Mouse (Mus musculus) midbrain, postnatal 0 days (tissue): ENCODE measurements around the gene Slc25a14. TPM values are rescaled to one million over a fixed set of nuclear protein-coding genes. Genes with fewer than 3 reads are reported as not detected.

Experiments
- ATAC-seq: fragments of 200-750 bp; cut with Nextera tagmentation; 2 replicates; pipeline ENCODE4 v1.8.0; 2017; ENCODE audit warnings: moderate number of reproducible peaks, mild to moderate bottlenecking, moderate TSS enrichment, moderate library complexity; ENCODE audit not compliant: low FRiP score
- DNase-seq: peaks from one replicate; pipeline ENCODE4 v3.0.0-alpha.2; 2015; ENCODE audit warnings: low spot score
- H3K27ac ChIP-seq: fragments of 300-500 bp; sonication (generic); 2 replicates; pipeline ENCODE4 v1.5.1; 2014; ENCODE audit warnings: low read depth, mild to moderate bottlenecking, low read length, mixed read lengths
- H3K27me3 ChIP-seq: fragments of 300-500 bp; sonication (generic); 2 replicates; pipeline ENCODE4 v1.6.1; 2014; ENCODE audit warnings: low read length, control low read depth, mixed read lengths; ENCODE audit not compliant: insufficient read depth
- H3K36me3 ChIP-seq: fragments of 300-500 bp; sonication (generic); 2 replicates; pipeline ENCODE4 v1.6.1; 2014; ENCODE audit warnings: low read length, control low read depth, mixed read lengths; ENCODE audit not compliant: insufficient read depth
- H3K4me1 ChIP-seq: fragments of 300-500 bp; sonication (generic); 2 replicates; pipeline ENCODE4 v1.6.1; 2014; ENCODE audit warnings: mild to moderate bottlenecking, control low read depth, antibody characterized with exemption, low read length, mixed read lengths; ENCODE audit not compliant: insufficient read depth
- H3K4me2 ChIP-seq: fragments of 300-500 bp; sonication (generic); 2 replicates; pipeline ENCODE4 v1.6.1; 2014; ENCODE audit warnings: low read depth, mild to moderate bottlenecking, low read length, mixed read lengths; ENCODE audit not compliant: poor library complexity, severe bottlenecking
- H3K4me3 ChIP-seq: fragments of 300-500 bp; sonication (generic); 2 replicates; pipeline ENCODE4 v1.5.1; 2014; ENCODE audit warnings: low read depth, mild to moderate bottlenecking, low read length, moderate library complexity
- H3K9ac ChIP-seq: fragments of 300-500 bp; sonication (generic); replicated peaks from 2 replicates; pipeline ENCODE4 v1.6.1; 2014; ENCODE audit warnings: mild to moderate bottlenecking, low read length, moderate library complexity, mixed read lengths; ENCODE audit not compliant: poor library complexity, severe bottlenecking
- H3K9me3 ChIP-seq: fragments of 300-500 bp; sonication (generic); 2 replicates; pipeline ENCODE4 v1.6.1; 2016; ENCODE audit warnings: low read length, control low read depth
- CTCF ChIP-seq: IDR thresholded peaks from 2 replicates; pipeline ENCODE4 v1.5.1; 2016; ENCODE audit warnings: antibody characterized with exemption, mild to moderate bottlenecking
- WGBS: fragments of 180-500 bp; shearing (Covaris S2); extraction: QIAGEN DNeasy Blood & Tissue Kit; methylation state at CpG from one replicate; pipeline ENCODE4 v1.1.7; 2014; 5-methylcytosine and 5-hydroxymethylcytosine counted together
- polyA plus RNA-seq: library from polyadenylated mRNA; unstranded; fragments of >200 nt; fragmentation: Nextera tagmentation; extraction: Ambion mirVana; gene quantifications from 2 replicates; pipeline ENCODE4 v1.2.1, GENCODE M21; 2015
- total RNA-seq: library from RNA; depleted of rRNA; stranded (reverse); fragments of >200 nt; gene quantifications from 2 replicates; pipeline ENCODE4 v1.2.3, GENCODE M21; 2014

The Slc25a14 gene
- total and polyA plus RNA-seq, 2 experiments from 2014 or later: 21.3 to 49.3 TPM

DNA sequence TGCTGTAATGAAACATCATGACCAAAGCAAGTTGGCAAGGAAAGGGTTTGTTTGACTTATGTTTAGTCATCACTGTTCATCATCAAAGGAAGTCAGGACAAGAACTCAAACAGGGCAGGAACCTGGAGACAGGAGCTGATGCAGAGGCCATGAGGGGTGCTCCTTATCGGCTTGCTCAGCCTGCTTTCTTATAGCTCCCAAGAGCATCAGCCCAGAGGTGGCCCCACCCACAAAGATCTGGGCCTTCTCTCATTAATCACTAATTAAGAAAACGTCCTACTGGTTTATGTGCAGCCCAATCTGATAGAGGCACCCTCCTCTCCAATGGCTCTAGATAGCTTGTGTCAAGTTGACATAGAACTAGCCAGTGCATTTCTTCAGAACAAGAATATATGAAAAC, 18.3 kb upstream of the Slc25a14 start:
- no peak for DNase-seq
- no peak overlapping the region for H3K4me2 ChIP-seq
- TF ChIP-seq CTCF: no peak
- no peaks in the 10 kb centered on the region for H3K9me3 ChIP-seq
- no peak overlapping the region for H3K27ac ChIP-seq
- ATAC-seq: no peak
- no peak overlapping the region for H3K9ac ChIP-seq
- no peak overlapping the region for H3K4me3 ChIP-seq
- no peaks in the 10 kb centered on the region for H3K36me3 ChIP-seq
- H3K4me1 ChIP-seq: no peaks in the 10 kb centered on the region
- WGBS: 60% methylated on average over 2 of the region's 2 CpGs
- no peaks in the 10 kb centered on the region for H3K27me3 ChIP-seq

DNA sequence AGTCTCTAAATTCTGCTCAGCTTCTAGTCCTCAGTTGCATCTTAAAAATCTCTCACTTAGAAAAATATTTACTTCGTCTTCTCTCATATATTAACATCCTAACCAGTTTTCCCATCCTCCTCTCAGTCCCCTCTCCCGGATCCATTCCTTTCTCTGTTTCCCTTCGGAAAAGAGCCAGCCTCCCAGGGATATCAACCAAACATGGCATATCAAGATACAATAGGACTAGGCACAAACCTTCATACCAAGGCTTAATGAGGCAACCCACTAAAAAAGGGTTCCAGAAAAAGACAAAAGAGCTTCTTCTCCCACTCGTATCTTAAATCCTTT, 199 bp upstream of the Slc25a14 start:
- Histone ChIP-seq H3K27ac (peak overlapping the region; percentile 78), H3K36me3 (no peaks in the 10 kb centered on the region), H3K9me3 (no peaks in the 10 kb centered on the region), H3K4me1 (no peaks in the 10 kb centered on the region), H3K27me3 (no peaks in the 10 kb centered on the region), H3K4me2 (peak overlapping the region; percentile 55), H3K9ac (peak overlapping the region; percentile 46; the same call in 1 of the 2 replicates), H3K4me3 (peak overlapping the region; percentile 50)
- WGBS: 27% methylated on average over 4 of the region's 4 CpGs
- TF ChIP-seq CTCF: no peak
- ATAC-seq (no peak; the same call in 1 of the 2 replicates), DNase-seq (no peak)

DNA sequence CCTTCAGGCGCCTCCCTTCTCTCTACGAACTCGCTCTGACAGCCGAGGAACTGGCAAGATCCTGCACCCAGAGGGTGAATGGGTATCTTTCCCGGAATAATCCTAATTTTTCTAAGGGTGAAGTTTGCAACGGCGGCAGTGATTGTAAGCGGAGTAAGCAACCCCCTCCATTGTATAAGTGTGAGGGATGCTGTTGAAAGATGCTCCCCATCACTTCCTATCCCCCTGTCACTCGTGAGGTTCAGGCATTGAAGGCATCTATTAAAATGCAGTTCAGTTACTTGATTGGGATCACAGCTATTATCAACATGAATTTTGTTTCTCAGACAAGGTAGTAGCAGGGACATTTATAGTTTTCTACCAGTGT, 824 bp downstream of the Slc25a14 start:
- ATAC-seq: peak; percentile 42; the same call in 1 of the 2 replicates
- Histone ChIP-seq H3K9ac (peak overlapping the region; percentile 60), H3K4me2 (peak overlapping the region; percentile 55), H3K27ac (peak overlapping the region; percentile 78), H3K27me3 (no peaks in the 10 kb centered on the region), H3K36me3 (no peaks in the 10 kb centered on the region), H3K4me3 (peak overlapping the region; percentile 50), H3K4me1 (no peaks in the 10 kb centered on the region), H3K9me3 (no peaks in the 10 kb centered on the region)
- 29% methylated on average over 9 of the region's 9 CpGs for WGBS
- no peak for TF ChIP-seq CTCF
- DNase-seq: no peak

DNA sequence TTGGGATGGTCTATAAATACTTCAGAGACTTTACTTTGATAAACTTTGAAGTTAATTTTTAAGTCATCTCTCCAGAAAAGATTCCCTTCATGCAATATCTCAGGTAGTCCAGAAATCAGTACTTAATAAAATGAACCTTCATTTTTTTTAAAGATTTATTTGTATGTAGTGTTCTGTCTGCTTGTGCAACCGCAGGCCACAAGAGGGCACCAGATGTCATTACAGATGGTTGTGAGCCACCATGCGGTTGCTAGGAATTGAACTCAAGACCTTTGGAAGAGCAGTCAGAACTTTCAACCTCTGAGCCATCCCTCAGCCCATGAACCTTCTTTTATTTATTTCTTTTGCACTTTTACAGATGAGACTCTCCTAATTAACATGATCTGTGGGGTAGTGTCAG, 13.8 kb downstream of the Slc25a14 start:
- no peak for ATAC-seq
- TF ChIP-seq CTCF: peak; percentile 30
- DNase-seq: no peak
- H3K4me1 ChIP-seq: no peaks in the 10 kb centered on the region
- 60% methylated on average over 2 of the region's 2 CpGs for WGBS
- H3K36me3 ChIP-seq: no peaks in the 10 kb centered on the region
- no peak overlapping the region for H3K4me3 ChIP-seq
- no peak overlapping the region for H3K4me2 ChIP-seq
- no peaks in the 10 kb centered on the region for H3K27me3 ChIP-seq
- no peaks in the 10 kb centered on the region for H3K9me3 ChIP-seq
- no peak overlapping the region for H3K9ac ChIP-seq
- no peak overlapping the region for H3K27ac ChIP-seq

DNA sequence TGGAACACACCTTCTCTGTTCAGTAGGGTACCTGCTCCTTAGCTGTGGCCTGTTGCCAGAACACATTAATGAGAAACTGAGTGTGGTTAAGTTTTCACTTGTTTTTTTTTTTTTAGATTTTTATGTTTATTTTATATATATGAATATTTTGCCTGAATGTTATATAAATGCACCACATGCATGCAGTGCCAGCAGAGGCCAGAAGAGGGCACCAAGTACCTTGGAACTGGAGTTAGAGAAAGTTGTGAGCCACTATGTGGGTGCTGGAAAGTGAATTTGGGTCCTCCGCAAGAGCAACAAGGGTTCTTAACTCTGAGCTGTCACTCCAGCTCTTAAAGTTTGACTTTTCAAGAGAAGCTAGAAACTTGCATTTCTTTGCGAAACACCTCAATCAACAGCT, 20.9 kb downstream of the Slc25a14 start:
- Histone ChIP-seq H3K27me3 (no peaks in the 10 kb centered on the region), H3K9ac (no peak overlapping the region), H3K4me3 (no peak overlapping the region), H3K36me3 (no peaks in the 10 kb centered on the region), H3K4me2 (no peak overlapping the region), H3K27ac (no peak overlapping the region), H3K9me3 (no peaks in the 10 kb centered on the region), H3K4me1 (no peaks in the 10 kb centered on the region)
- peak; percentile 60 for TF ChIP-seq CTCF
- ATAC-seq: no peak
- DNase-seq: no peak
- 96% methylated on average over 2 of the region's 2 CpGs for WGBS

DNA sequence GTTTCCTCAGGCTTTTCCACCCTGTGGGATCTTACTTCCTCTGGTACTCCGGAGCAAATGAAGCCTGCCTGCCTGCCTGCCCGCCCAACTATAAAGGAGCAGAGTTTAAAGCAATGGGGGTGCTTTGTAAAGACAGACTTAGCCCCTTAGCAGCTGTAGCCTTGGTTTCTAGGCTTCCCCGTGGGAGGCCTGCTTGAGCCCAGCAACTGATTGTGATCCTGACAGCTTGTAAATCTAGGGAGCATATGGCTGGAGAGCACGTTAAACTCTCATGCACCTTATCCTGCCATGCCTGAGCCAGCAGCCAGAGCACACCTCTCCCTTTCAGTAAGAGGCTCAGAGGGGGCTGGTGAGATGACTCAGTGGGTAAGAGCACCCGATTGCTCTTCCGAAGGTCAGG, 43.6 kb downstream of the Slc25a14 start:
- DNase-seq: peak; percentile 34
- 31% methylated on average over 6 of the region's 6 CpGs for WGBS
- no peaks in the 10 kb centered on the region for H3K27me3 ChIP-seq

More for the DNA sequence above, 43.6 kb downstream of the Slc25a14 start:
- Histone ChIP-seq H3K4me2 (no peak overlapping the region), H3K27ac (no peak overlapping the region), H3K4me3 (no peak overlapping the region), H3K9me3 (no peaks in the 10 kb centered on the region), H3K4me1 (no peaks in the 10 kb centered on the region), H3K9ac (no peak overlapping the region), H3K36me3 (no peaks in the 10 kb centered on the region)
- ATAC-seq: no peak
- no peak for TF ChIP-seq CTCF
